Mouse (Mus musculus) bone marrow, adult 2 months (tissue): ENCODE measurements around the gene Ipcef1.

Experiments
- CTCF ChIP-seq: fragments of 200-500 bp; IDR thresholded peaks from 2 replicates; pipeline ENCODE4 v1.5.1; 2011; ENCODE audit warnings: low read length, control low read depth; ENCODE audit not compliant: control insufficient read depth, insufficient read depth
- POLR2A ChIP-seq: fragments of 200-500 bp; IDR thresholded peaks from 2 replicates; pipeline ENCODE4 v1.6.1; 2011; ENCODE audit warnings: low read depth, mild to moderate bottlenecking, control low read depth, low read length, borderline replicate concordance; ENCODE audit not compliant: control insufficient read depth

GRCm38 (mm10) chr10:6885460-6885859, 166.8 kb downstream of the Ipcef1 start:
- TF ChIP-seq CTCF (no peak), POLR2A (no peak)
